Mouse (Mus musculus): ENCODE data around the gene Rpgrip1l.

- TF ChIP-seq GATA1 (IDR thresholded peaks at IDR 0.05; ENCODE audit: borderline replicate concordance, low read length) (no peak), CTCF (IDR thresholded peaks at IDR 0.05; ENCODE audit: low read depth, low read length) (no peak), GATA2 (IDR thresholded peaks at IDR 0.05; ENCODE audit: borderline replicate concordance, low read depth, low read length) (no peak), TAL1 (conservative IDR thresholded peaks at IDR 0.05; ENCODE audit: low read depth, low read length) (no peak), POLR2AphosphoS5 (IDR thresholded peaks at IDR 0.05; ENCODE audit: insufficient replicate concordance, low read depth, low read length) (no peak)
These were observed 63.1 kb downstream of the Rpgrip1l start for GRCm38 (mm10) chr8:91249758-91250466.

Data from G1E (cell line).